Mouse (Mus musculus) ZHBTc4 (cell line): ENCODE measurements at regions not wholly inside any gene's neighbourhood (a gene's known extent, or its start where the extent isn't known, plus 50 kb on each side); places are given as distances from the start of the nearest gene placed in this dataset.

ENCODE experiments used
- DNase-seq: peaks from one replicate; pipeline ENCODE4 v3.0.0-alpha.2; 2011; ENCODE audit warnings: low read depth, low spot score

DNA sequence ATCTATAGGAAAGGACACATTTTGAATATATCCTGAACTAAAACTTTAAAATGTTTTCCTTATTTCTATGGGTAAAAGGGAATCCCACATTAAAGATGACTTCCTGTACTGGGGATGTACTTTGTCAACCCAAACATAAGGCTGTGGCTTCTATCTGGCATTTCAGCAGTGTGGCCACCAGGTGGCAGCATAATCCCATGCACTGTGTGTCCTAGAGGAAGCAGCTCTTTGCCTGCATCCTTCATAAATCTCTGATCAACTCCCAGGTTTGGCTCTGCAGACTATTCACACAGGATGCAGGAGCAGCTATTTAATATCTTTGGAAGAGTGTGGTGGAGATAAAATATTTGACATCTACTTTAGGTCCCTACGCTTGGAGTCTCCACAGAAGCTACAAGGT is 59.1 kb downstream of the Bmp15 start:
- DNase-seq = peak; percentile 52

DNA sequence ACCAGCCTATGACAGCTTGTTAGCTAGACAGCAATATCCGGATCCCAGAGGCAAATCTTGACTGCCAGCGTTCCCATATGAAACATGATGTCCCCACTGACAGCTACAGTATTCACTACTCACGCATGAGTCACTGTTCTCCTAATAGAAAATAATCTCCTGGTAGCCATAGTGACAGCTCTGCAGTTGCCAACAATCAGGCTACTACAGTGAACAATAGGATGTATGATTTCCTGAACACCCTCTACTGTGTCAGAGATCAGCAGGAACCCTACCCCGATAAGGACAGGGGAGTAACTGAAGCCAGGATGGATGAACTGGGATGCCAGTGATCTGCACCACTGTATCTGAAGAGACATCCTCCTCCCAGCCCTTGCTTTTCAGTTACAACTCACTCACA is 62.0 kb downstream of the Bmp15 start:
- DNase-seq = no peak

DNA sequence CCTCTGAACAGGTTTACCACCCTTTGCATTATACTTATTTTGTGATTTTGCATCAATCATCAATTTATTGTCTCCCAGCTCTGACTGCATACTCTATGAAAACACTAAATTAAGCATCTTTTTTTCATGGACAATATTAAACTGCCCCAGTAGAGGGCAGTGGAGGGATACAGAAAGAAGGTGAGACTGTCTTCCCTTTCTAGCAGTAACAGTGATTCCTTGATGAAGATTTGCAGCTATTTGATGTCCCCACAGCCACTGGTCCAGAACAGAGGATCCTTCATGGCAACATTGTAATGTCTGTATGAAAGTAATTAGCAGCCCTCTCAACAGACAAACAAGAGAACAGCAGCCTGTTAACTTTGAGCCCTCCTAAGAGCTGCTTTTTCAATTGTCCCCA is 66.5 kb downstream of the Bmp15 start:
- DNase-seq = peak; percentile 6

DNA sequence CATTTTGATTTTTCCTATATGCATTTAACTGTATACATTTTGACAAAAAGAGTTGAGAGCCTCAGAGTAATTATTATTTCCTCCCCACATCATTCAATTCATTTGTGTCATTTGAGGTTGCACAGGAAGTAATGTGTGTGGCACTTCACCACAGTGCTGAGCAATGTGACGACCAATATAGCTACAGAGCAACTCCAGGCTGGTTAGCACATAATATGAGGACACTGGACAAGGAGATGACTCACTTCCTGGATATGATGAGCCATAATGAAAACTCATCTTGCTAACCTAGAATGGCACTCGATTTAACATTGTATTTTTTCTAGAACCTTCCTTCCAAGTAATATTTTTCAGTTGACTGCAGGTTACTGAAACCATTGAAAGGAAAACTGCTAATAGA is 67.6 kb downstream of the Bmp15 start:
- DNase-seq = no peak
